In the genomic region with DNA sequence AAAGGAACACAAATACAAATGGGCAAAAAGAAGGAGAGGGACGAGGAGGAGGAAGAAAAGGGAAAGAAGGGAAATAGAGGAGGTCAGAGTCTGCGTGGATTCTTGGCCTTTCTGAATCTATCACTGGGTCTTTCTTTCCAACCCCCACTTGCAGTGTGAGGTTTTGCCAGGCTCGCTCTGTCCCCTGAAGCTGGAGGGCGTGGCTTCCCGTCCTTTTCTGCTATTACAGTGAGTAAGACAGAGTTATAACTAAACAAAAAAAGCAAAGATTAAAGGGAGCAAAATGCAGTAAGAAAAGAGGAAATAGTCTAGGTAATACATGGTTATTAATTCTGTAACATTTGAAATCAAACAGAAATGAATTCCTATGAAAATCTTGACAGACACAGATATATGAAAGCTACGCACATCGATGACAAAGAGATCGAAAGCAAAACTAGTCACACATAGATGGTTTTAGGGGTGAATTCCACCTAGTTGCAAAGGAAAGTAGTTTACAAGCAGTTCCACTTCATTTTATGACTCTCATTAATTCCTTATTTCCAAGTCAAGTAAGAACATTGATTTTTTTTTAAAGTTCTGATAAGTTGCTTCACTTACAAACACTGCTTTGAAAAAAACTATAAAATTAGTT, we compare ENCODE assay signal across 17 mouse cellular contexts. TPM values are rescaled to one million over a fixed set of nuclear protein-coding genes. Genes with fewer than 3 reads are reported as not detected.
A peak's percentile ranks its signal among the peaks of the same experiment; 100 is the strongest.
DNase-seq lines count a peak whose midpoint lies in the region; ATAC-seq lines count a peak whose summit lies in the region.
"Had no signal": no experiment of that assay in that cellular context is flagged by ENCODE, and none has a peak within 500 bp of the region (broad histone marks: within the 10 kb centered on the region; RNA-seq: fewer than 3 reads in every experiment).

No protein-coding gene starts in this region.

- H3K9me3 ChIP-seq in limb, embryonic 13.5 days, result no peaks in the 10 kb centered on the region
- H3K9me3 ChIP-seq in limb, embryonic 10.5 days (replicated peaks), result no peaks in the 10 kb centered on the region
- no peaks in the 10 kb centered on the region for H3K9me3 ChIP-seq in heart, embryonic 10.5 days
- H3K9me3 ChIP-seq: embryonic facial prominence, embryonic 12.5 days; forebrain, embryonic 12.5 days; hindbrain, embryonic 15.5 days; liver, embryonic 15.5 days; midbrain, embryonic 15.5 days had no signal

- intact Hi-C loops in left cerebral cortex, postnatal 25 days (cut with DNase I), result no loop called here

- H3K4me1 ChIP-seq in limb, embryonic 13.5 days, result peaks cover 9% of the 10 kb centered on the region; the same call in 1 of the 2 replicates
- H3K4me1 ChIP-seq in limb, embryonic 10.5 days, result peaks cover 11% of the 10 kb centered on the region
- H3K4me1 ChIP-seq in heart, embryonic 10.5 days, result 0 out of 2 replicates have a peak, but pooled peaks cover 4% of the 10 kb centered on the region
- H3K4me1 ChIP-seq: embryonic facial prominence, embryonic 12.5 days had no signal

- H3K9ac ChIP-seq in limb, embryonic 13.5 days, result no peak overlapping the region
- H3K9ac ChIP-seq: embryonic facial prominence, embryonic 12.5 days; forebrain, embryonic 12.5 days; hindbrain, embryonic 15.5 days; liver, embryonic 15.5 days; midbrain, embryonic 15.5 days had no signal

- 68% methylated on average over 8 of the region's 8 CpGs for WGBS in limb, embryonic 13.5 days
- 77% methylated on average over 8 of the region's 8 CpGs for WGBS in limb, embryonic 10.5 days
- WGBS in heart, embryonic 10.5 days, result 73% methylated on average over 8 of the region's 8 CpGs

- H3K4me2 ChIP-seq in limb, embryonic 13.5 days (replicated peaks), result 0 out of 2 replicates have a peak overlapping the region, but pooled peaks have one; percentile 19
- H3K4me2 ChIP-seq: embryonic facial prominence, embryonic 12.5 days; forebrain, embryonic 12.5 days; hindbrain, embryonic 15.5 days; liver, embryonic 15.5 days; midbrain, embryonic 15.5 days had no signal

- no peaks in the 10 kb centered on the region for H3K36me3 ChIP-seq in limb, embryonic 13.5 days
- H3K36me3 ChIP-seq in limb, embryonic 10.5 days, result no peaks in the 10 kb centered on the region
- H3K36me3 ChIP-seq in heart, embryonic 10.5 days, result no peaks in the 10 kb centered on the region
- H3K36me3 ChIP-seq: embryonic facial prominence, embryonic 12.5 days; forebrain, embryonic 12.5 days; hindbrain, embryonic 15.5 days; liver, embryonic 15.5 days; midbrain, embryonic 15.5 days had no signal

- no peak overlapping the region for H3K27ac ChIP-seq in limb, embryonic 13.5 days
- H3K27ac ChIP-seq in limb, embryonic 10.5 days, result no peak overlapping the region
- H3K27ac ChIP-seq in heart, embryonic 10.5 days, result no peak overlapping the region
- H3K27ac ChIP-seq: embryonic facial prominence, embryonic 12.5 days; forebrain, embryonic 12.5 days; hindbrain, embryonic 15.5 days; kidney, postnatal 0 days; liver, embryonic 15.5 days; midbrain, embryonic 15.5 days had no signal

- no peak for ATAC-seq in limb, embryonic 13.5 days (ENCODE audit: low FRiP score, low read depth)
- peak; percentile 56 for ATAC-seq in common myeloid progenitor, adult 5-6 weeks (replicated peaks; ENCODE audit: low read depth, poor library complexity, severe bottlenecking)
- ATAC-seq in megakaryocyte-erythroid progenitor cell, adult 5-6 weeks (replicated peaks; ENCODE audit: low FRiP score, low TSS enrichment, poor library complexity, severe bottlenecking), result peak; percentile 62; the same call in 1 of the 2 replicates
- ATAC-seq: midbrain, embryonic 15.5 days had no signal

- no peaks in the 10 kb centered on the region for H3K27me3 ChIP-seq in limb, embryonic 13.5 days
- peaks cover 8% of the 10 kb centered on the region; the same call in 1 of the 2 replicates for H3K27me3 ChIP-seq in limb, embryonic 10.5 days (ENCODE audit: low read depth, poor library complexity, severe bottlenecking)
- H3K27me3 ChIP-seq in heart, embryonic 10.5 days (ENCODE audit: insufficient read depth, poor library complexity, severe bottlenecking), result 0 out of 2 replicates have a peak, but pooled peaks cover 4% of the 10 kb centered on the region
- H3K27me3 ChIP-seq: embryonic facial prominence, embryonic 12.5 days; midbrain, embryonic 15.5 days had no signal

- DNase-seq in limb, embryonic 10.5 days (ENCODE audit: low spot score), result no peak
- DNase-seq in CD4-positive, CD25-positive, alpha-beta regulatory T cell, adult 2 months (ENCODE audit: low read depth, low spot score), result peak; percentile 62
- no peak for DNase-seq in urinary bladder, postnatal 4 days (ENCODE audit: low spot score in 2 of 2)
- DNase-seq in heart, embryonic 10.5 days (ENCODE audit: low spot score), result no peak
- DNase-seq in left cerebral cortex, postnatal 25 days (ENCODE audit: low spot score in 2 of 2), result no peak
- DNase-seq: cerebellum, postnatal 10 days; heart, adult 11 months had no signal

- H3K4me3 ChIP-seq in limb, embryonic 13.5 days, result no peak overlapping the region
- H3K4me3 ChIP-seq in limb, embryonic 10.5 days, result no peak overlapping the region
- H3K4me3 ChIP-seq in heart, embryonic 10.5 days, result no peak overlapping the region
- H3K4me3 ChIP-seq: embryonic facial prominence, embryonic 12.5 days; forebrain, embryonic 12.5 days; hindbrain, embryonic 15.5 days; liver, embryonic 15.5 days; midbrain, embryonic 15.5 days had no signal

RNA-seq across cellular contexts. Expression of gene Insl6, which starts 1.6 kb away (rescaled TPM):
- 7.6 and 8.0 TPM in 2 replicates for polyA plus RNA-seq in limb, embryonic 13.5 days (2015; fragmentation: Nextera tagmentation; extraction: Ambion mirVana)
- 4.1 and 4.9 TPM in 2 replicates for polyA plus RNA-seq in limb, embryonic 10.5 days (2016; fragmentation: Nextera tagmentation; extraction: Ambion mirVana)
- total RNA-seq in common myeloid progenitor, adult 5-6 weeks (2017), result 5.3 and 6.1 TPM in 2 replicates
- total RNA-seq in megakaryocyte-erythroid progenitor cell, adult 5-6 weeks (2014; fragmentation: Nextera tagmentation), result 1.9 TPM in 1 of 2 replicates, not detected in the other
- 2.1 TPM in 1 of 2 replicates, not detected in the other for total RNA-seq in megakaryocyte-erythroid progenitor cell, adult 5-6 weeks (2017)
- polyA plus RNA-seq in heart, embryonic 10.5 days (2016; fragmentation: Nextera tagmentation; extraction: Ambion mirVana), result 4.6 and 6.5 TPM in 2 replicates
- total RNA-seq in left cerebral cortex, postnatal 25 days (2021), result under 1 TPM in 1 of 2 experiments, not detected in 1; 0.50 TPM

RNA-seq across cellular contexts. Expression of gene Rln1, which starts 10.9 kb away (rescaled TPM):
- 0.20 TPM in 1 of 2 replicates, not detected in the other for polyA plus RNA-seq in limb, embryonic 13.5 days (2015; fragmentation: Nextera tagmentation; extraction: Ambion mirVana)
- polyA plus RNA-seq in limb, embryonic 10.5 days (2016; fragmentation: Nextera tagmentation; extraction: Ambion mirVana), result 0.26 TPM in 1 of 2 replicates, not detected in the other
- total RNA-seq in common myeloid progenitor, adult 5-6 weeks (2017), result not detected in 2 replicates
- not detected in 2 replicates for total RNA-seq in megakaryocyte-erythroid progenitor cell, adult 5-6 weeks (2014; fragmentation: Nextera tagmentation)
- not detected in 2 replicates for total RNA-seq in megakaryocyte-erythroid progenitor cell, adult 5-6 weeks (2017)
- 0.38 TPM in 1 of 2 replicates, not detected in the other for polyA plus RNA-seq in heart, embryonic 10.5 days (2016; fragmentation: Nextera tagmentation; extraction: Ambion mirVana)
- total RNA-seq in left cerebral cortex, postnatal 25 days (2021), result under 1 TPM; 0.64 to 0.87 TPM
- polyA plus RNA-seq: limb, embryonic 11.5 days; liver, embryonic 15.5 days had no signal

RNA-seq across cellular contexts. Expression of gene Plgrkt, which starts 43.7 kb away (rescaled TPM):
- polyA plus RNA-seq in limb, embryonic 13.5 days (2015; fragmentation: Nextera tagmentation; extraction: Ambion mirVana), result 58.1 and 58.2 TPM in 2 replicates
- polyA plus RNA-seq in limb, embryonic 10.5 days (2016; fragmentation: Nextera tagmentation; extraction: Ambion mirVana), result 24.0 and 30.9 TPM in 2 replicates
- 87.2 and 89.5 TPM in 2 replicates for total RNA-seq in common myeloid progenitor, adult 5-6 weeks (2017)
- total RNA-seq in megakaryocyte-erythroid progenitor cell, adult 5-6 weeks (2014; fragmentation: Nextera tagmentation), result 93.6 and 136 TPM in 2 replicates
- total RNA-seq in megakaryocyte-erythroid progenitor cell, adult 5-6 weeks (2017), result 85.1 and 96.4 TPM in 2 replicates
- polyA plus RNA-seq in heart, embryonic 10.5 days (2016; fragmentation: Nextera tagmentation; extraction: Ambion mirVana), result 41.5 and 42.5 TPM in 2 replicates
- total RNA-seq in left cerebral cortex, postnatal 25 days (2021), result 10 to 100 TPM; 23.2 to 28.9 TPM

RNA-seq across cellular contexts. Expression of gene Cd274, which starts 43.7 kb away (rescaled TPM):
- polyA plus RNA-seq in limb, embryonic 13.5 days (2015; fragmentation: Nextera tagmentation; extraction: Ambion mirVana), result 0.04 and 0.05 TPM in 2 replicates
- 0.05 and 0.10 TPM in 2 replicates for polyA plus RNA-seq in limb, embryonic 10.5 days (2016; fragmentation: Nextera tagmentation; extraction: Ambion mirVana)
- total RNA-seq in common myeloid progenitor, adult 5-6 weeks (2017), result 6.5 and 12.3 TPM in 2 replicates
- 1.3 and 1.9 TPM in 2 replicates for total RNA-seq in megakaryocyte-erythroid progenitor cell, adult 5-6 weeks (2014; fragmentation: Nextera tagmentation)
- total RNA-seq in megakaryocyte-erythroid progenitor cell, adult 5-6 weeks (2017), result 3.1 and 4.7 TPM in 2 replicates
- polyA plus RNA-seq in heart, embryonic 10.5 days (2016; fragmentation: Nextera tagmentation; extraction: Ambion mirVana), result 0.39 and 0.41 TPM in 2 replicates
- under 1 TPM; 0.53 to 0.80 TPM for total RNA-seq in left cerebral cortex, postnatal 25 days (2021)
- polyA plus RNA-seq: limb, embryonic 11.5 days had no signal
